Mouse (Mus musculus): ENCODE results near the gene Gtf2h3.
"Not testable (repeated sequence)": the region's sequence is repeated elsewhere in the genome, so short reads cannot be mapped to it uniquely, and the experiment has no call there.

DNA sequence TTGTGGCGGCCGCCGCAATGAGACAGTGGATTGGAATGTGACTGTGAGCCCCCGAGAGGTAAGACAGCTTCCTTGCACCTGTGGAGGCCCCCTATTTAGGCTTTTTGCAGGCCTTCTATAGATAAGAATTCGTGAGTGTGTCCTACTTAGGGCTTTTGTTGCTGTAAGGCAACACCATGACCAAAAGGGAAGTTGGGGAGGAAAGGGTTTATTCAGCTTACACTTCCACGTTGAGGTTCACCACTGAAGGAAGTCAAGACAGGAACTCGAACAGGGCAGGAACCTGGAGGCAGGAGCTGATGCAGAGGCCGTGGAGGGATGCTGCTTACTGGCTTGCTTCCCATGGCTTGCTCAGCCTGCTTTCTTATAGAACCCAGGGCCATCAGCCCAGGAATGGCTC, 20.8 kb downstream of the Gtf2h3 start:
- TF ChIP-seq POLR2A (IDR thresholded peaks at IDR 0.05; ENCODE audit: borderline replicate concordance, insufficient read depth, low read length); CTCF (IDR thresholded peaks at IDR 0.05; ENCODE audit: borderline replicate concordance, insufficient read depth, low read depth, low read length): not testable (repeated sequence)

Measured in cerebellum, adult 2 months (tissue).